Mouse (Mus musculus): ENCODE measurements at regions not wholly inside any gene's neighbourhood (a gene's known extent, or its start where the extent isn't known, plus 50 kb on each side); places are given as distances from the start of the nearest gene placed in this dataset.
A peak's percentile ranks its signal among the peaks of the same experiment; 100 is the strongest.

DNA sequence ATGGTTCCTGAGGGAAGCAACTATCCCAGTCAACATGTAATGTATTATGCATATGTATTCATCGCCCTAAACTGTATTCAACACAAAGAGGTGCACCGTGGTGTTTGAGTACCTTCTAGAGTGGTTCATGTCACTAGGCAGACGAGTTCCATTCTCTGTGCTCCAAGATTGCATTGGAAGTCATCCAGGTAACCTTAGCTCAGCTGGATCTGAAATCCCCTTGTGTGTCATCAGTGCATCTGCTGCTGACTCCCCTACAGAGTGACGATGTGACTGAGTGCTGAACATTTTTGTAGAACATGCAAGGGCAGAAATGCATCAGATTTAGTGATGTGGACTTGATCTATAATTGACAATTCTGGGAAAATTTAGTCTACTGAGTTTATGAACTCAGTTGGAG, 1079.6 kb downstream of the Ankrd7 start:
- H3K4me3 ChIP-seq (ENCODE audit: insufficient read depth, poor library complexity, severe bottlenecking) = no peak overlapping the region
- H3K79me3 ChIP-seq (ENCODE audit: low read depth) = no peaks in the 10 kb centered on the region
- no peaks in the 10 kb centered on the region for H3K36me3 ChIP-seq (ENCODE audit: control insufficient read depth, insufficient read depth)
- H3K27me3 ChIP-seq (ENCODE audit: control insufficient read depth, insufficient read depth, insufficient read length) = no peaks in the 10 kb centered on the region
- no peak overlapping the region for H3ac ChIP-seq (ENCODE audit: control insufficient read depth, insufficient read length, low read depth)
- no peak for TF ChIP-seq MYOG (IDR thresholded peaks at IDR 0.05; ENCODE audit: control insufficient read depth, extremely low read depth, insufficient read length)
- no peaks in the 10 kb centered on the region for H3K79me2 ChIP-seq (ENCODE audit: control insufficient read depth, insufficient read depth)

DNA sequence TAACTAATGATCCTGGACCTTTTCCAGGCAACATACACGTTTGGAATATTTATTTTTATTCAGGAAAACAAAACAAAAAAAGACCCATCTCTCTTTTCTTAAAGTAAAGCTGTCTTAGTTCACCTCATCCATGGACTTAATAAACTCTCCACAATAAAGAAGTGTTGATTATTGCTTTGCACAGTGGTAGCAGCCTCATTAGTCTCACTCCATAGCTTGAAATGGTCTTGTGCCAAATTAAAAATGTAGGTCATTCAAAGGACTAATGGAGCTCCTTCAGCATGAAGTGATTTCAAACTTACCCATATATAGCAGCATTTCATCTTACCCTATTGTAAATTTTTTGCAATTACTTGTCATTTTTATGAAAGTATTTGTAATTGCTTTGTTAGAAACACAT, 1109.8 kb downstream of the Ankrd7 start:
- Histone ChIP-seq H3ac (ENCODE audit: control insufficient read depth, insufficient read length, low read depth) (no peak overlapping the region), H3K4me3 (ENCODE audit: insufficient read depth, poor library complexity, severe bottlenecking) (no peak overlapping the region), H3K27me3 (ENCODE audit: control insufficient read depth, insufficient read depth, insufficient read length) (no peaks in the 10 kb centered on the region), H3K79me3 (ENCODE audit: low read depth) (no peaks in the 10 kb centered on the region), H3K79me2 (ENCODE audit: control insufficient read depth, insufficient read depth) (no peaks in the 10 kb centered on the region), H3K36me3 (ENCODE audit: control insufficient read depth, insufficient read depth) (no peaks in the 10 kb centered on the region)
- no peak for TF ChIP-seq MAX (IDR thresholded peaks at IDR 0.05)
- no peak for TF ChIP-seq MYOD1 (IDR thresholded peaks at IDR 0.05; ENCODE audit: control insufficient read depth, insufficient read length, low read depth)
- TF ChIP-seq MYOG (IDR thresholded peaks at IDR 0.05; ENCODE audit: control insufficient read depth, extremely low read depth, insufficient read length) = no peak
- TF ChIP-seq FOSL1 (IDR thresholded peaks at IDR 0.05; ENCODE audit: insufficient read depth, low read length, poor library complexity, severe bottlenecking) = no peak
- no peak for TF ChIP-seq USF1 (IDR thresholded peaks at IDR 0.05; ENCODE audit: low read depth)
- no peak for TF ChIP-seq CEBPB (IDR thresholded peaks at IDR 0.05; ENCODE audit: low read depth)
- TF ChIP-seq CTCF (IDR thresholded peaks at IDR 0.05; ENCODE audit: control insufficient read depth, insufficient read depth, insufficient read length) = no peak

DNA sequence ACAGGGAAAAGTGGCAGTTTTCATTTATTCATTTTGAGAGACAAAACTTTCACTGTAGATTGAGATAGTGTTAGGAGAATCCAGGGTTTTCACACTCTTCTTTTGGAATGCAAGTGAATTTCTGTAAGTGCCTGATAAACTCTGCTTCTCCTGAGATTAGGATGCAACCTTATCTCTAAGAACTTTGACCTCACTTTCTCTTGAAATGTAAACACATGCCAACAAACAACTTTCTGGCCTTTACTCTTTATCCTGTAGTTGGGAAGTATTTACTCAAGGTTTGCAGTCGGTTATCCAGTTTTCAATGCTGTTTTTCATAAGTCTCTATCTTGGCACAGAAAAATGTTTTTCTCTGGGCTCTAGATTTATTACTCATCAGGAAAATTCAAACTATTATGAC, 1125.7 kb downstream of the Ankrd7 start:
- Histone ChIP-seq H3K4me3 (ENCODE audit: insufficient read depth, poor library complexity, severe bottlenecking) (no peak overlapping the region), H3K27me3 (ENCODE audit: control insufficient read depth, insufficient read depth, insufficient read length) (no peaks in the 10 kb centered on the region), H3K79me3 (ENCODE audit: low read depth) (no peaks in the 10 kb centered on the region), H3K79me2 (ENCODE audit: control insufficient read depth, insufficient read depth) (no peaks in the 10 kb centered on the region), H3K36me3 (ENCODE audit: control insufficient read depth, insufficient read depth) (no peaks in the 10 kb centered on the region), H3ac (ENCODE audit: control insufficient read depth, insufficient read length, low read depth) (no peak overlapping the region)
- TF ChIP-seq FOSL1 (IDR thresholded peaks at IDR 0.05; ENCODE audit: insufficient read depth, low read length, poor library complexity, severe bottlenecking) (no peak), MYOG (IDR thresholded peaks at IDR 0.05; ENCODE audit: control insufficient read depth, extremely low read depth, insufficient read length) (no peak), MAX (IDR thresholded peaks at IDR 0.05) (no peak), MYOD1 (IDR thresholded peaks at IDR 0.05; ENCODE audit: control insufficient read depth, insufficient read length, low read depth) (no peak), CEBPB (IDR thresholded peaks at IDR 0.05; ENCODE audit: low read depth) (no peak), USF1 (IDR thresholded peaks at IDR 0.05; ENCODE audit: low read depth) (no peak), CTCF (IDR thresholded peaks at IDR 0.05; ENCODE audit: control insufficient read depth, insufficient read depth, insufficient read length) (no peak)

DNA sequence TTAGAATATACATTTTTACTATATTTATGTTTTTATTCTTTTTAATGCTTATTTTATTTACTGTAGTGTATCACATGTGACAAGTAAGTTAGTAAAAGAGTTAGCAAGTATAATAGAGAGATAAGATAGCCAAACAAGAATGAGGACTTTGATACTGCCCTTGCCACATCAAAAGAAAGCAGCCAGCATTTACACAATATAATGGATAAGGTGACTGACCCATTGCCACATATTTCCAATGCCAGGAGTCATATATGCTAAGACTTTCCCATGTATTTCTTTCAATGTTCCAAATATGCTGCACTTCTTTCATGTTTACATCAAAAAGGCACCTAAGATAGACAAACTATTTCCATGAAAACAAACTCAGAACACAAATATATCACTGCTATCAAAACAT, 1162.3 kb downstream of the Ankrd7 start:
- Histone ChIP-seq H3K27me3 (ENCODE audit: control insufficient read depth, insufficient read depth, insufficient read length) (no peaks in the 10 kb centered on the region), H3K4me3 (ENCODE audit: insufficient read depth, poor library complexity, severe bottlenecking) (no peak overlapping the region), H3K79me3 (ENCODE audit: low read depth) (no peaks in the 10 kb centered on the region), H3K79me2 (ENCODE audit: control insufficient read depth, insufficient read depth) (no peaks in the 10 kb centered on the region), H3K36me3 (ENCODE audit: control insufficient read depth, insufficient read depth) (no peaks in the 10 kb centered on the region), H3ac (ENCODE audit: control insufficient read depth, insufficient read length, low read depth) (no peak overlapping the region)
- TF ChIP-seq CTCF (IDR thresholded peaks at IDR 0.05; ENCODE audit: control insufficient read depth, insufficient read depth, insufficient read length) = no peak
- TF ChIP-seq MYOG (IDR thresholded peaks at IDR 0.05; ENCODE audit: control insufficient read depth, extremely low read depth, insufficient read length) = no peak
- TF ChIP-seq FOSL1 (IDR thresholded peaks at IDR 0.05; ENCODE audit: insufficient read depth, low read length, poor library complexity, severe bottlenecking) = no peak
- no peak for TF ChIP-seq MYOD1 (IDR thresholded peaks at IDR 0.05; ENCODE audit: control insufficient read depth, insufficient read length, low read depth)
- TF ChIP-seq USF1 (IDR thresholded peaks at IDR 0.05; ENCODE audit: low read depth) = no peak
- TF ChIP-seq CEBPB (IDR thresholded peaks at IDR 0.05; ENCODE audit: low read depth) = no peak
- TF ChIP-seq MAX (IDR thresholded peaks at IDR 0.05) = no peak

DNA sequence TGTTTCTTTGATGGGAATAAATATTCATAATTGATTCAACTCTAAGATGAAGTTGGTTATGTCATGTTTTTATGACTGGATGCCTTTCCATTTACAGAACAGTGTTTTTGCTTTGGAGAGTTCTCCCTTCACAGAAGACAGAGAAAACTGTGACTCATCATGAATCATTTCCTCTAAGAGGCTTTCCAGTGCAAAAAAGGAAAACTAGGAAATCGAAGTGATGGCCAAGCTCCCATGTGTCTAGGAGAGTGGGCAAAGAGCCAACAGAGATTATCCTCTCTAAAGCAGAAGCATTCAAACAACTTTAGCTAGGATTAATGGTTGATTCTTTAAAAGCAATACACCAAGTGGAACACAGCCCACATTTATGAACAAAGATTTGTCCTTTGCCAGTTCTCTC, 1171.7 kb downstream of the Ankrd7 start:
- Histone ChIP-seq H3K4me3 (ENCODE audit: insufficient read depth, poor library complexity, severe bottlenecking) (no peak overlapping the region), H3ac (ENCODE audit: control insufficient read depth, insufficient read length, low read depth) (no peak overlapping the region), H3K79me2 (ENCODE audit: control insufficient read depth, insufficient read depth) (no peaks in the 10 kb centered on the region), H3K27me3 (ENCODE audit: control insufficient read depth, insufficient read depth, insufficient read length) (no peaks in the 10 kb centered on the region), H3K79me3 (ENCODE audit: low read depth) (no peaks in the 10 kb centered on the region), H3K36me3 (ENCODE audit: control insufficient read depth, insufficient read depth) (no peaks in the 10 kb centered on the region)
- TF ChIP-seq FOSL1 (IDR thresholded peaks at IDR 0.05; ENCODE audit: insufficient read depth, low read length, poor library complexity, severe bottlenecking) (peak; percentile 83), MAX (IDR thresholded peaks at IDR 0.05) (no peak)

DNA sequence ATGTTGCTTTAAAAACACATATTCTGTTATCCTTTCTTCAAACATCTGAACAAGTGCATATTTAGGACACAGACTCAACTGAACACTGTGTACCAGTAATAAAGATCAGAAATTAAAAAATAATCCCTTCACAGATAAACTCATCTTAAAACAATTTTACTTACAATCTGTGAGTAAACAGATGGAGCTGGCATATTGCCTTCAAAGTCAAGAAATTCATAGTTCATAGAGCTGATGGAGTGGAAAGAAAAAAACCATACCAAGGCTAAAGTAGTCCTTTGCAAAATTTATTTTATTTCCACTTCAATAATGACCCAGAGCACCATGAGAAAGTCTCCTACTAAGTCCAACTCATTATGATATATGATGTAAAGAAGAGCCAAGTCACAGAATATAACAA, 1136.6 kb upstream of the Kcnd2 start:
- H3K36me3 ChIP-seq (ENCODE audit: control insufficient read depth, insufficient read depth) = no peaks in the 10 kb centered on the region
- TF ChIP-seq MYOG (IDR thresholded peaks at IDR 0.05; ENCODE audit: control insufficient read depth, extremely low read depth, insufficient read length) (no peak), USF1 (IDR thresholded peaks at IDR 0.05; ENCODE audit: low read depth) (no peak), CEBPB (IDR thresholded peaks at IDR 0.05; ENCODE audit: low read depth) (no peak), MAX (IDR thresholded peaks at IDR 0.05) (no peak), CTCF (IDR thresholded peaks at IDR 0.05; ENCODE audit: control insufficient read depth, insufficient read depth, insufficient read length) (no peak), MYOD1 (IDR thresholded peaks at IDR 0.05; ENCODE audit: control insufficient read depth, insufficient read length, low read depth) (no peak), FOSL1 (IDR thresholded peaks at IDR 0.05; ENCODE audit: insufficient read depth, low read length, poor library complexity, severe bottlenecking) (no peak)

More for the DNA sequence above, 1136.6 kb upstream of the Kcnd2 start:
- no peak overlapping the region for H3K4me3 ChIP-seq (ENCODE audit: insufficient read depth, poor library complexity, severe bottlenecking)
- no peaks in the 10 kb centered on the region for H3K79me3 ChIP-seq (ENCODE audit: low read depth)
- no peaks in the 10 kb centered on the region for H3K79me2 ChIP-seq (ENCODE audit: control insufficient read depth, insufficient read depth)
- no peak overlapping the region for H3ac ChIP-seq (ENCODE audit: control insufficient read depth, insufficient read length, low read depth)
- H3K27me3 ChIP-seq (ENCODE audit: control insufficient read depth, insufficient read depth, insufficient read length) = no peaks in the 10 kb centered on the region

Data from C2C12 (cell line).